Mouse (Mus musculus) midbrain, postnatal 0 days (tissue): ENCODE measurements around the gene Syde1. TPM values are rescaled to one million over a fixed set of nuclear protein-coding genes. Genes with fewer than 3 reads are reported as not detected.
A peak's percentile ranks its signal among the peaks of the same experiment; 100 is the strongest.

ENCODE experiments used
- ATAC-seq: fragments of 200-750 bp; cut with Nextera tagmentation; 2 replicates; pipeline ENCODE4 v1.8.0; 2017; ENCODE audit warnings: moderate number of reproducible peaks, mild to moderate bottlenecking, moderate TSS enrichment, moderate library complexity; ENCODE audit not compliant: low FRiP score
- DNase-seq: peaks from one replicate; pipeline ENCODE4 v3.0.0-alpha.2; 2015; ENCODE audit warnings: low spot score
- H3K27ac ChIP-seq: fragments of 300-500 bp; sonication (generic); 2 replicates; pipeline ENCODE4 v1.5.1; 2014; ENCODE audit warnings: low read depth, mild to moderate bottlenecking, low read length, mixed read lengths
- H3K27me3 ChIP-seq: fragments of 300-500 bp; sonication (generic); 2 replicates; pipeline ENCODE4 v1.6.1; 2014; ENCODE audit warnings: low read length, control low read depth, mixed read lengths; ENCODE audit not compliant: insufficient read depth
- H3K36me3 ChIP-seq: fragments of 300-500 bp; sonication (generic); 2 replicates; pipeline ENCODE4 v1.6.1; 2014; ENCODE audit warnings: low read length, control low read depth, mixed read lengths; ENCODE audit not compliant: insufficient read depth
- H3K4me1 ChIP-seq: fragments of 300-500 bp; sonication (generic); 2 replicates; pipeline ENCODE4 v1.6.1; 2014; ENCODE audit warnings: mild to moderate bottlenecking, control low read depth, antibody characterized with exemption, low read length, mixed read lengths; ENCODE audit not compliant: insufficient read depth
- H3K4me2 ChIP-seq: fragments of 300-500 bp; sonication (generic); 2 replicates; pipeline ENCODE4 v1.6.1; 2014; ENCODE audit warnings: low read depth, mild to moderate bottlenecking, low read length, mixed read lengths; ENCODE audit not compliant: poor library complexity, severe bottlenecking
- H3K4me3 ChIP-seq: fragments of 300-500 bp; sonication (generic); 2 replicates; pipeline ENCODE4 v1.5.1; 2014; ENCODE audit warnings: low read depth, mild to moderate bottlenecking, low read length, moderate library complexity
- H3K9ac ChIP-seq: fragments of 300-500 bp; sonication (generic); replicated peaks from 2 replicates; pipeline ENCODE4 v1.6.1; 2014; ENCODE audit warnings: mild to moderate bottlenecking, low read length, moderate library complexity, mixed read lengths; ENCODE audit not compliant: poor library complexity, severe bottlenecking
- H3K9me3 ChIP-seq: fragments of 300-500 bp; sonication (generic); 2 replicates; pipeline ENCODE4 v1.6.1; 2016; ENCODE audit warnings: low read length, control low read depth
- CTCF ChIP-seq: IDR thresholded peaks from 2 replicates; pipeline ENCODE4 v1.5.1; 2016; ENCODE audit warnings: antibody characterized with exemption, mild to moderate bottlenecking
- WGBS: fragments of 180-500 bp; shearing (Covaris S2); extraction: QIAGEN DNeasy Blood & Tissue Kit; methylation state at CpG from one replicate; pipeline ENCODE4 v1.1.7; 2014; 5-methylcytosine and 5-hydroxymethylcytosine counted together
- polyA plus RNA-seq: library from polyadenylated mRNA; unstranded; fragments of >200 nt; fragmentation: Nextera tagmentation; extraction: Ambion mirVana; gene quantifications from 2 replicates; pipeline ENCODE4 v1.2.1, GENCODE M21; 2015
- total RNA-seq: library from RNA; depleted of rRNA; stranded (reverse); fragments of >200 nt; gene quantifications from 2 replicates; pipeline ENCODE4 v1.2.3, GENCODE M21; 2014

Gene Syde1
- total and polyA plus RNA-seq, 2 experiments from 2014 or later: 3.1 to 6.6 TPM

GRCm38 (mm10) chr10:78575105-78575632, 16.6 kb downstream of the Syde1 start:
- peak; percentile 17 for ATAC-seq

DNA sequence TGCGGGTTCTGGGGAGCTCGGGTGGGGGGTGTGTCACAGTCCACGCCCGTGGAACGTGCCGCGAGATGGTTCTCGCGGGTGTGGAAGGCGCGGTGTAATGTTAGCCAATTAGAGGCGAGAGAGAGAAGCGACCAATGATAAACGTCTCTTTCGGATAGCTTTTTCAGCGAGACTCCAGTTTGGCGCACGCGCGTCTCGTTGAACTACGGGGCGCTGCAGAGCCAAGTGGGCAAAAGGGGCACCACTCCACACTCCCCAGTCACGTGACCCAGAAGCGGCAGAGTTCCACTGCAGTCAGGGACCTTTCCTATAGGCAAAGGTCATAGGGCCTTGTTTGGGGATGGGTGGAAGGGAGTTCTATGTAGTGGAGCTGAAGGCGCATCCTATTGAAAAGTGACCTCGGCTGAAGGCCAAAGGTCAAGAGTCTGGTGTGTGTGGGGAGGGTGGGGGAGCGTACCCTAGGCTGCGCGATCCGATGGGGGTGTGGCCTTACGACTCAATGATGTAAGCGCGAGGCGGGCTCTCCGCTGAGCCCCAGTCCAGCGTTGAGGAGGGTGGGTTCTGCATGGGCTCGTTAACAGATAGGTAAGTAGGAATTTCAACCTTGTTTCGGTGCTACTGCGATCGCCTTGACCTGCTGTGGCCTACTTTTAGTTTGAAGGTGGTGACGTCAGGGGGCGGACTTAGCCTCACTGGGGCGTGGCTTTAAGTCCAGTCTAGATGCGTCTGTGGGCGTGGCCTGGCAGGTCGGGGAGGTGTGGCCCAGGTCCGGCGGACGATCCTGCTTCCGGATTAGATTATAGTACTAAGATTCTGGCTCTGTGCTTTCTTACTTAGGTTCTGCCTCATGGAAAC, 17.3 kb downstream of the Syde1 start, which contains the start of gene Ilvbl:
Ilvbl (plus strand) TSS at position 97 of the 855 bp plus-strand sequence.
- peak within 1 kb of the TSS; percentile 71 for H3K9ac ChIP-seq
- WGBS: under 1% methylated on average over 51 of the region's 51 CpGs
- H3K27me3 ChIP-seq: no peaks in the 10 kb centered on the region
- peak within 1 kb of the TSS; percentile 72 for H3K4me2 ChIP-seq
- peaks cover 2% of the 10 kb centered on the region; the same call in 1 of the 2 replicates for H3K4me1 ChIP-seq
- no peaks in the 10 kb centered on the region for H3K9me3 ChIP-seq
- peak within 1 kb of the TSS; percentile 86 for H3K27ac ChIP-seq
- peak; percentile 56 for TF ChIP-seq CTCF
- peak within 1 kb of the TSS; percentile 59 for H3K4me3 ChIP-seq
- DNase-seq (peak; percentile 97), ATAC-seq (peak; percentile 95)
- H3K36me3 ChIP-seq: peaks cover 13% of the 10 kb centered on the region

More at GRCm38 (mm10) chr10:78575105-78575632, 16.6 kb downstream of the Syde1 start:
- Histone ChIP-seq H3K27me3 (no peaks in the 10 kb centered on the region), H3K4me3 (peak overlapping the region; percentile 59), H3K36me3 (peaks cover 18% of the 10 kb centered on the region), H3K4me1 (peaks cover 2% of the 10 kb centered on the region; the same call in 1 of the 2 replicates), H3K27ac (peak overlapping the region; percentile 86; the same call in 1 of the 2 replicates), H3K4me2 (peak overlapping the region; percentile 72), H3K9me3 (no peaks in the 10 kb centered on the region), H3K9ac (peak overlapping the region; percentile 71)
- no peak for DNase-seq
- 16% methylated on average over 13 of the region's 13 CpGs for WGBS
- TF ChIP-seq CTCF: no peak

DNA sequence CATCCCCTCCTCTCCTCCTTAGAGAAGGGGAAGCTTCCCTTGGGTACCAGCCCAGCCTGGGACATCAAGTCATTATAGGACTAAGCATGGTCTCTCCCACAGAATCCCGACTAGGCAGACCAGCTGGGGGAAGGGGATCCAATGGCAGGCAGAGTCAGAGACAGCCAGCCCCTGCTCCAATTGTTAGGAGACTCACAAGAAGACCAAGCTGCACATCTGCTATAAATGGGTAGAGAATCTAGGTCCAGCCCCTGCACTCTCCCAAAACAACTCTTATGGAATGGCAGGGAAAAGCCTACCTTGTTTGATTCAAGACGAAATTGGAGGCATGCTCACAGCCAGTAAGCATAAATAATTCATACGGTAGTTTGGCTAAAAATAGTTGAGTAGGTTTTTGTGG, 18.5 kb downstream of the Syde1 start:
- H3K4me3 ChIP-seq: no peak overlapping the region
- H3K27me3 ChIP-seq: no peaks in the 10 kb centered on the region
- WGBS: 59% methylated on average over 3 of the region's 3 CpGs
- 0 out of 2 replicates have a peak, but pooled peaks cover 6% of the 10 kb centered on the region for H3K36me3 ChIP-seq
- TF ChIP-seq CTCF: no peak
- DNase-seq (no peak), ATAC-seq (no peak)
- H3K9me3 ChIP-seq: no peaks in the 10 kb centered on the region
- no peak overlapping the region for H3K9ac ChIP-seq
- H3K4me1 ChIP-seq: peaks cover 2% of the 10 kb centered on the region; the same call in 1 of the 2 replicates
- no peak overlapping the region for H3K4me2 ChIP-seq
- no peak overlapping the region for H3K27ac ChIP-seq

DNA sequence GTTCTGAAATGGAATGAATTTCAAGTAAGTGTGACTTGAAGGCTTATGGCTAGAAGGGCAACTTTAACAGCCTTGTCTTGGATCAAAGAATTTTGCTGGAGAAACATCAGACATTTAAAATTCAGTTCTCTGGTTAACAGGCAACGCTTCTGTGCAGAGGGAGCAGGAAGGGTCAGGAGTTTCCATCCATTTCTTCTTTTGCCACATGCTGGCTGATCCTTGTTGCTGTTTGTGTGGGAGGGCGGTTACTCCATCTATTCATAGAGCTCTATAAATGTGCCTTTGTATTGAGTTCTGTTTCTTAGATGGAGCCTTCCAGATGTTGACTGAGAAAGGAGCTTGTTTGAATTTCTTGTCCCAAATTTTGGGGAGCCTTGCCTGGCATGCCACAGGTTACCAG, 20.9 kb downstream of the Syde1 start:
- Histone ChIP-seq H3K36me3 (no peaks in the 10 kb centered on the region), H3K9ac (no peak overlapping the region), H3K4me1 (peaks cover 2% of the 10 kb centered on the region; the same call in 1 of the 2 replicates), H3K4me3 (no peak overlapping the region), H3K9me3 (no peaks in the 10 kb centered on the region), H3K4me2 (no peak overlapping the region), H3K27me3 (no peaks in the 10 kb centered on the region), H3K27ac (no peak overlapping the region)
- TF ChIP-seq CTCF: no peak
- WGBS: 65% methylated on average over 2 of the region's 2 CpGs
- DNase-seq (no peak), ATAC-seq (no peak)

DNA sequence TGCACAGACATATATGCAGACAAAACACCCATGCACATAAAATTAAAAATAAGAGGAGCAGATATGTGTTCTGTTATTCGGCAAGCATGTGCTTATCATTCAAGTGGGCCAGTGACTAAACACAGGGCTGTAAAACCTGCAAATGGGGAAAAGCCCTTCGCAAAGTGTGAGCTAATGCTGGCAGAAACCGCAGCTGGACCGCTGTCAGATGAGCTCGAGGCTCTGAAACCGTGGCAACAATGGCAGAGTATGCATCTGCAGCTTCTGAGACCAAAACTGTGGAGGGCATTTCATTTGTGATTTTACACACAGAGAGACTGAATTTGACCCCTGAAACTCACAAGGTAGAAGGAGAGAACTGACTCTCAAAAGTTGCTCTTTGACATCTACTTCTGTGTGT, 21.3 kb downstream of the Syde1 start:
- Histone ChIP-seq H3K4me2 (no peak overlapping the region), H3K36me3 (no peaks in the 10 kb centered on the region), H3K9me3 (no peaks in the 10 kb centered on the region), H3K27me3 (no peaks in the 10 kb centered on the region), H3K4me3 (no peak overlapping the region), H3K27ac (no peak overlapping the region), H3K9ac (no peak overlapping the region), H3K4me1 (no peaks in the 10 kb centered on the region)
- TF ChIP-seq CTCF: no peak
- WGBS: 63% methylated on average over 6 of the region's 6 CpGs
- DNase-seq (no peak), ATAC-seq (no peak)

GRCm38 (mm10) chr10:78569686-78570085, 22.1 kb downstream of the Syde1 start:
- H3K9me3 ChIP-seq: no peaks in the 10 kb centered on the region
- no peaks in the 10 kb centered on the region for H3K27me3 ChIP-seq
- no peak overlapping the region for H3K4me2 ChIP-seq
- no peak overlapping the region for H3K9ac ChIP-seq
- WGBS: 59% methylated on average over 3 of the region's 3 CpGs
- ATAC-seq (no peak), DNase-seq (no peak)
- no peaks in the 10 kb centered on the region for H3K4me1 ChIP-seq
- no peaks in the 10 kb centered on the region for H3K36me3 ChIP-seq
- no peak overlapping the region for H3K4me3 ChIP-seq
- H3K27ac ChIP-seq: no peak overlapping the region
- TF ChIP-seq CTCF: no peak
